Mouse (Mus musculus) G1E-ER4 (cell line): ENCODE results near the gene Heatr9. TPM values are rescaled to one million over a fixed set of nuclear protein-coding genes. Genes with fewer than 3 reads are reported as not detected.

Experiments
- GATA1 ChIP-seq: IDR thresholded peaks from one replicate; pipeline ENCODE4 v1.8.0; 2012; ENCODE audit warnings: low read length, inconsistent platforms
- polyA plus RNA-seq: library from polyadenylated mRNA; stranded (reverse); fragments of >175 nt; gene quantifications from 2 replicates; pipeline ENCODE4 v1.2.3, GENCODE M21; 2012

The Heatr9 gene
- polyA plus RNA-seq, 1 experiment, result not detected

DNA sequence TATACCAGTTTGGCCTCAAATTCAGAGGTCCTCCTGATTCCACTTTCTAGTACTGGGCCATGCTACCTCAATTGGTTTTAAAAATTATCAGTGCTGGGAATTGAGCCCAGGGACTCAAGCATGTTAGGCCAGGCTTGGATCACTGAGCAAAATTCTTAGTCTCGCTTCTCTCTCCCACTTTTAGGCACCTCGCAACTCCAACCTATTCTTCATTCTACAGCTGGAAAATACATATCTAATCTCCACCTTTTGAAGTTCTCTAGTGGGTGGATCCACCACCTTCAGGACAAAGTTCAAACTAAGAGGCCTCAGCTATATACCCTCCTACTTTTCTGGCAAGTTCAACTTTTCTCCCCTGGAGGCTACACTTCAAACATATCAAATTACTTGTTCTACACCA, 50.2 kb downstream of the Heatr9 start:
- TF ChIP-seq GATA1, result no peak

DNA sequence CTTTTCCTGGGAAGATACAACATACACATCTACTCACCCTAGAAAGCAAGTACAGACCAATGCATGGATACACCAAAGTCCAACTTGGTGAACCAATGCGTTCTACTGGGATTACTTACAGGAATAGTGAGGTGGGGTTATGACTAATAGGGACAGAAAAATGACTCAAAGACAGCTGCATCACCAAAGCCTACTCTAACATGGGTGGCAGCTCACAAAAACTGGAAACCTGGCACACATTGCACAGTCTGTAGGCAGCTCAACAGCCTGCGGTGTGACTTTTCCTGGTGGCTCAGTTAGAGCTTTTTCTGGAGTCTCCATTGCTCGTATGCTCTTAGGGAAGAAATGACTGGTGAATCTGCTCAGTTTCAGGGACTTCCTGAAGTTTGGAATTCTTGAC, 53.2 kb downstream of the Heatr9 start:
- TF ChIP-seq GATA1, result no peak

- no peak for TF ChIP-seq GATA1
These were observed 54.8 kb downstream of the Heatr9 start for GRCm38 (mm10) chr11:83467120-83467652.

DNA sequence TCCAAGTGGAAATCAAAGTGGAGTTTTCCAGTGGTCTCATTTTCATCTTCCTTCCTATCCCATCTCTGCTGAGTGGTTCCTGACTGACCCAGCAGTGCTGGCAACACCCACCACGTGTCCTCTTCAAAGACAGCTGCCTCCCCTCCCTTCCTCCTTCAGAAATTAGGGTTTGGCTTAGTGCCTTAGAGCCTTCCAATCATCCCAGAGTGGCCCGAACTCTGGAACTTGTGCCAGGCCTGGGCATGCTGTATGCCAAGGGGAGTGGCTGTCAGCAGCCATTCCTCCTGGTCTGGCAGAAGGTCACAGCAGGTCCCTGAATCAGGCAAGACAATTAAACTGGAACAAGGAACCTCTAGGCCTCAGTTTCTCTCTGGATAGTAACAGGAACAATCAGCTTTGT, 56.0 kb downstream of the Heatr9 start:
- TF ChIP-seq GATA1, result no peak

DNA sequence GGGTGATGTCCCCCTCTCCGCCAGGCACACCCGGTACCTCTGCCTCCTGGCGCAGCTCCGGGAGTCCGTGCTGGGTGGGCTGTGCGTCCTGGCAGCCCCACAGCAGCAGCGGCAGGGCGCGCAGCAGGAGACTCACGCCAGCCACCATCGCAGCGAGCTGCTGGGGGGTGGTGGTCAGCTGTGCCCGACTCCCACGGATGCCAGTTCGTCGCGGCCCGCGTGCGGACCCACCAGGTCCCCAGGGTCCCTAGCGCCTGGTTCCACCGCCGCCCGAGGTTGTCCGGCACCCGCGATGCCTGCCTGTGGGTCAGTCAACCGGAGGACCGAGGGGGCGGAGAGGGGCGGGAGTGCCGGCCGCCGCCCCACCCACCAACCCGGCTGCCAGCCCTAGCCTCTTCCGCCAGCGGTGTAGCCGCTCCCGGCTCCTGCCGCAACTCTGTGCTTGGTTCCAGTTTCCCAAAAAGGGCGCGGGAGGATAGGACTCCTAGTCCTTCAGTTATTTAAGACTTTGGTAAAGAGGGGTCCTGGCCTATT, 59.2 kb downstream of the Heatr9 start, which contains the start of gene Mmp28:
Gene Mmp28, minus strand, starts transcription at position 361 of the 534 bp plus-strand sequence.
- TF ChIP-seq GATA1, result no peak

Other genes with a start within 250 kb of the Heatr9 start
- 0.02 TPM in 2 replicates for gene Slfn14, start 235.4 kb downstream of the Heatr9 start, polyA plus RNA-seq
- gene Ap2b1, start 223.2 kb downstream of the Heatr9 start, polyA plus RNA-seq, result 14.0 and 19.2 TPM in 2 replicates
- 3.4 and 5.4 TPM in 2 replicates for gene Pex12, start 219.6 kb downstream of the Heatr9 start, polyA plus RNA-seq
- gene Rasl10b, start 113.0 kb downstream of the Heatr9 start, polyA plus RNA-seq, result 0.16 and 0.17 TPM in 2 replicates
- gene Gas2l2, start 92.7 kb downstream of the Heatr9 start, polyA plus RNA-seq, result not detected in 2 replicates
- not detected in 2 replicates for gene 1700020L24Rik, start 84.5 kb downstream of the Heatr9 start, polyA plus RNA-seq
- gene Mmp28, start 59.1 kb downstream of the Heatr9 start, polyA plus RNA-seq, result not detected in 2 replicates
- 56.0 and 73.0 TPM in 2 replicates for gene Taf15, start 49.1 kb downstream of the Heatr9 start, polyA plus RNA-seq
- gene Ccl5, start 8.3 kb upstream of the Heatr9 start, polyA plus RNA-seq, result not detected in 2 replicates
- gene Ccl9, start 56.5 kb upstream of the Heatr9 start, polyA plus RNA-seq, result not detected in 2 replicates
- gene Ccl6, start 70.9 kb upstream of the Heatr9 start, polyA plus RNA-seq, result not detected in 2 replicates
- not detected in 2 replicates for gene Rpl9-ps1, start 123.4 kb upstream of the Heatr9 start, polyA plus RNA-seq
- gene Ccl3, start 127.2 kb upstream of the Heatr9 start, polyA plus RNA-seq, result not detected in 2 replicates
- gene Ccl4, start 140.4 kb upstream of the Heatr9 start, polyA plus RNA-seq, result not detected in 2 replicates
- gene Wfdc17, start 181.8 kb upstream of the Heatr9 start, polyA plus RNA-seq, result not detected in 2 replicates
- not detected in 2 replicates for gene Wfdc18, start 186.8 kb upstream of the Heatr9 start, polyA plus RNA-seq
- gene Wfdc21, start 224.8 kb upstream of the Heatr9 start, polyA plus RNA-seq, result not detected in 2 replicates
- 6.4 and 11.9 TPM in 2 replicates for gene Heatr6, start 231.5 kb upstream of the Heatr9 start, polyA plus RNA-seq